Mouse (Mus musculus) lung, embryonic 16.5 days (tissue): ENCODE results near the gene Prmt8. TPM values are rescaled to one million over a fixed set of nuclear protein-coding genes. Genes with fewer than 3 reads are reported as not detected.

ENCODE experiments used
- ATAC-seq: fragments of 200-750 bp; cut with Nextera tagmentation; 2 replicates; pipeline ENCODE4 v1.8.0; 2017; ENCODE audit warnings: low read depth, mild to moderate bottlenecking, moderate library complexity
- H3K27ac ChIP-seq: fragments of 300-500 bp; sonication (generic); 2 replicates; pipeline ENCODE4 v1.5.1; 2014; ENCODE audit warnings: mild to moderate bottlenecking, control low read depth, low read length
- H3K27me3 ChIP-seq: fragments of 300-500 bp; sonication (generic); 2 replicates; pipeline ENCODE4 v1.6.1; 2014; ENCODE audit warnings: low read depth, low read length, mixed read lengths; ENCODE audit not compliant: control insufficient read depth, insufficient read depth
- H3K36me3 ChIP-seq: fragments of 300-500 bp; sonication (generic); 2 replicates; pipeline ENCODE4 v1.6.1; 2014; ENCODE audit warnings: low read length; ENCODE audit not compliant: control insufficient read depth, insufficient read depth
- H3K4me1 ChIP-seq: fragments of 300-500 bp; sonication (generic); replicated peaks from 2 replicates; pipeline ENCODE4 v1.6.1; 2014; ENCODE audit warnings: low read length, mixed read lengths; ENCODE audit not compliant: control insufficient read depth, insufficient read depth
- H3K4me2 ChIP-seq: fragments of 300-500 bp; sonication (generic); 2 replicates; pipeline ENCODE4 v1.6.1; 2014; ENCODE audit warnings: low read depth, low read length, control low read depth
- H3K4me3 ChIP-seq: fragments of 300-500 bp; sonication (generic); 2 replicates; pipeline ENCODE4 v1.5.1; 2014; ENCODE audit warnings: mild to moderate bottlenecking, low read length, control low read depth
- H3K9ac ChIP-seq: fragments of 300-500 bp; sonication (generic); 2 replicates; pipeline ENCODE4 v1.6.1; 2014; ENCODE audit warnings: low read length, control low read depth
- H3K9me3 ChIP-seq: fragments of 300-500 bp; sonication (generic); 2 replicates; pipeline ENCODE4 v1.6.1; 2016; ENCODE audit warnings: low read length; ENCODE audit not compliant: control insufficient read depth
- WGBS: fragments of 180-500 bp; shearing (Covaris S2); extraction: QIAGEN DNeasy Blood & Tissue Kit; methylation state at CpG from one replicate; pipeline ENCODE4 v1.1.7; 2014; 5-methylcytosine and 5-hydroxymethylcytosine counted together
- polyA plus RNA-seq: library from polyadenylated mRNA; unstranded; fragments of >200 nt; fragmentation: Nextera tagmentation; extraction: Ambion mirVana; gene quantifications from 2 replicates; pipeline ENCODE4 v1.2.1, GENCODE M21; 2015

The Prmt8 gene
- polyA plus RNA-seq, 1 experiment from 2014 or later: not detected

- Histone ChIP-seq H3K9ac (no peak overlapping the region), H3K27me3 (no peaks in the 10 kb centered on the region), H3K4me2 (no peak overlapping the region), H3K9me3 (no peaks in the 10 kb centered on the region), H3K36me3 (no peaks in the 10 kb centered on the region), H3K27ac (no peak overlapping the region), H3K4me3 (no peak overlapping the region), H3K4me1 (peaks cover 4% of the 10 kb centered on the region; the same call in 1 of the 2 replicates)
- no peak for ATAC-seq
- WGBS: 68% methylated on average over 5 of the region's 5 CpGs
Observed at GRCm38 (mm10) chr6:127715428-127715827, 53.8 kb downstream of the Prmt8 start.

- H3K4me1 ChIP-seq: peaks cover 4% of the 10 kb centered on the region; the same call in 1 of the 2 replicates
- WGBS: 36% methylated on average over 5 of the region's 5 CpGs
- H3K36me3 ChIP-seq: no peaks in the 10 kb centered on the region
- no peak overlapping the region for H3K9ac ChIP-seq
- H3K9me3 ChIP-seq: no peaks in the 10 kb centered on the region
- no peaks in the 10 kb centered on the region for H3K27me3 ChIP-seq
- no peak overlapping the region for H3K4me3 ChIP-seq
- H3K27ac ChIP-seq: no peak overlapping the region
- ATAC-seq: no peak
- H3K4me2 ChIP-seq: no peak overlapping the region
Observed at GRCm38 (mm10) chr6:127714906-127715305, 54.4 kb downstream of the Prmt8 start.

- Histone ChIP-seq H3K4me3 (no peak overlapping the region), H3K9ac (no peak overlapping the region), H3K9me3 (no peaks in the 10 kb centered on the region), H3K36me3 (no peaks in the 10 kb centered on the region), H3K27me3 (no peaks in the 10 kb centered on the region), H3K4me1 (peaks cover 3% of the 10 kb centered on the region; the same call in 1 of the 2 replicates), H3K4me2 (no peak overlapping the region), H3K27ac (no peak overlapping the region)
- ATAC-seq: peak; percentile 36
- 26% methylated on average over 1 of the region's 1 CpGs for WGBS
Observed at GRCm38 (mm10) chr6:127708218-127708628, 61.0 kb downstream of the Prmt8 start.

GRCm38 (mm10) chr6:127701036-127701783 is 68.1 kb downstream of the Prmt8 start:
- H3K4me1 ChIP-seq: no peaks in the 10 kb centered on the region
- no peaks in the 10 kb centered on the region for H3K9me3 ChIP-seq
- 42% methylated on average over 11 of the region's 11 CpGs for WGBS

GRCm38 (mm10) chr6:127693681-127694080 is 75.6 kb downstream of the Prmt8 start:
- 80% methylated on average over 7 of the region's 7 CpGs for WGBS
- Histone ChIP-seq H3K36me3 (no peaks in the 10 kb centered on the region), H3K9ac (no peak overlapping the region), H3K9me3 (no peaks in the 10 kb centered on the region), H3K4me1 (no peaks in the 10 kb centered on the region), H3K4me2 (no peak overlapping the region), H3K4me3 (no peak overlapping the region), H3K27ac (no peak overlapping the region), H3K27me3 (no peaks in the 10 kb centered on the region)
- ATAC-seq: no peak

More at GRCm38 (mm10) chr6:127701036-127701783, 68.1 kb downstream of the Prmt8 start:
- Histone ChIP-seq H3K4me2 (no peak overlapping the region), H3K9ac (no peak overlapping the region), H3K27ac (no peak overlapping the region), H3K36me3 (no peaks in the 10 kb centered on the region), H3K4me3 (no peak overlapping the region), H3K27me3 (no peaks in the 10 kb centered on the region)
- ATAC-seq: no peak

GRCm38 (mm10) chr6:127692298-127692697 is 77.0 kb downstream of the Prmt8 start:
- H3K4me2 ChIP-seq: no peak overlapping the region
- H3K9ac ChIP-seq: no peak overlapping the region
- WGBS: 31% methylated on average over 7 of the region's 7 CpGs
- H3K27me3 ChIP-seq: no peaks in the 10 kb centered on the region
- H3K27ac ChIP-seq: no peak overlapping the region
- H3K4me1 ChIP-seq: no peaks in the 10 kb centered on the region
- ATAC-seq: no peak
- no peaks in the 10 kb centered on the region for H3K36me3 ChIP-seq
- H3K9me3 ChIP-seq: no peaks in the 10 kb centered on the region
- no peak overlapping the region for H3K4me3 ChIP-seq

- Histone ChIP-seq H3K4me3 (no peak overlapping the region), H3K4me1 (peaks cover 4% of the 10 kb centered on the region), H3K27me3 (no peaks in the 10 kb centered on the region), H3K4me2 (no peak overlapping the region), H3K9ac (no peak overlapping the region), H3K36me3 (no peaks in the 10 kb centered on the region), H3K9me3 (no peaks in the 10 kb centered on the region), H3K27ac (no peak overlapping the region)
- WGBS: 55% methylated on average over 6 of the region's 6 CpGs
- ATAC-seq: no peak
Observed at GRCm38 (mm10) chr6:127687181-127687860, 82.0 kb downstream of the Prmt8 start.

GRCm38 (mm10) chr6:127684981-127685380 is 84.3 kb downstream of the Prmt8 start:
- no peaks in the 10 kb centered on the region for H3K9me3 ChIP-seq
- no peak overlapping the region for H3K27ac ChIP-seq
- no peak overlapping the region for H3K4me2 ChIP-seq
- peaks cover 4% of the 10 kb centered on the region for H3K4me1 ChIP-seq
- H3K4me3 ChIP-seq: no peak overlapping the region
- no peaks in the 10 kb centered on the region for H3K36me3 ChIP-seq
- no peak for ATAC-seq
- no peaks in the 10 kb centered on the region for H3K27me3 ChIP-seq
- 81% methylated on average over 4 of the region's 4 CpGs for WGBS
- H3K9ac ChIP-seq: no peak overlapping the region

GRCm38 (mm10) chr6:127683561-127683960 is 85.7 kb downstream of the Prmt8 start:
- H3K36me3 ChIP-seq: no peaks in the 10 kb centered on the region
- no peak overlapping the region for H3K4me3 ChIP-seq
- whole genome bisulfite sequencing: 19% methylated on average over 8 of the region's 8 CpGs
- H3K27me3 ChIP-seq: no peaks in the 10 kb centered on the region
- H3K9ac ChIP-seq: no peak overlapping the region
- no peaks in the 10 kb centered on the region for H3K9me3 ChIP-seq
- H3K4me1 ChIP-seq: peaks cover 4% of the 10 kb centered on the region
- H3K27ac ChIP-seq: no peak overlapping the region
- H3K4me2 ChIP-seq: no peak overlapping the region
- peak; percentile 69 for ATAC-seq
